Mouse (Mus musculus) Muller cell, postnatal 12 days (primary cell): ENCODE measurements around the gene Coro1a.
A peak's percentile ranks its signal among the peaks of the same experiment; 100 is the strongest.
"Not testable (repeated sequence)": the region's sequence is repeated elsewhere in the genome, so short reads cannot be mapped to it uniquely, and the experiment has no call there.

Experiments
- DNase-seq: peaks from one replicate; pipeline ENCODE4 v3.0.0-alpha.2; 2015; ENCODE audit errors: inconsistent ontology term

Gene Coro1a

DNA sequence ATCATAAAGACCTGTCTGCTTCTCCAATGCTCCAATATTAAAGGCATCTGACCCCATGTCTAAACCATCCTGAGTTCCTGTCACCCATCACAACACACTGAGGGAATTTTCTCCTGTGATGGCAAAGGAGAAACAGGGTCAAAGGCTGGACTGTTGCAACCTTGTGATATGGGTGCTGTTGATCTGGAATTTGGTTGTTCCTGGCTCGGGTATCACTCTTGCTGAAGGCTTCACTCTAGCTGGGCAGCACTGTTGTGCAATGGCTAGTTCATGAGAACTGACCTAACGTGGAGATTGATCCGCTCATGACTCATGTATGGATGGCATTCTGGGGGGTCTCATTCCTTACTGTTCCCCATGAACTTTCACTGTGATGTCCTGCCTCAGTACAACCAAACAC lies 18.6 kb downstream of the Coro1a start:
- DNase-seq: no peak

GRCm38 (mm10) chr7:126688156-126688555 lies 19.4 kb downstream of the Coro1a start:
- DNase-seq: not testable (repeated sequence)

DNA sequence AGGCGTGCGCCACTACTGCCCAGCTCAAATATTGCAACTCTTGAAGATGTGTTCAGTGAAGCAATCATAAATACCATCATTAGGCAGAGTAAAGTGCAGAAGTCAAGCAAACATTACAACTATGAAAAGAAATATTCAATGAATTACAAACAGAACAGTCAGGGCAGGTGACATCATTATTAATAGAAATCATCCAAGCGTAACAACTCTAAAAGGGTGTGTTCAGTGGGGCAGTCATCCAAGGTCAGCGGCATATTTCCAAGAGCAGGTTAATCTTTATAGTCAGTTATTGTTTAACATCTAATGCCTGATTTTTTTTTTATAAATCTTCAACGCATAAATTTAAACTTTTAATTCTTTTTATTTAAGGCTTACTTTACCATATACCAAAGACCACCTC lies 26.4 kb downstream of the Coro1a start:
- DNase-seq: no peak

DNA sequence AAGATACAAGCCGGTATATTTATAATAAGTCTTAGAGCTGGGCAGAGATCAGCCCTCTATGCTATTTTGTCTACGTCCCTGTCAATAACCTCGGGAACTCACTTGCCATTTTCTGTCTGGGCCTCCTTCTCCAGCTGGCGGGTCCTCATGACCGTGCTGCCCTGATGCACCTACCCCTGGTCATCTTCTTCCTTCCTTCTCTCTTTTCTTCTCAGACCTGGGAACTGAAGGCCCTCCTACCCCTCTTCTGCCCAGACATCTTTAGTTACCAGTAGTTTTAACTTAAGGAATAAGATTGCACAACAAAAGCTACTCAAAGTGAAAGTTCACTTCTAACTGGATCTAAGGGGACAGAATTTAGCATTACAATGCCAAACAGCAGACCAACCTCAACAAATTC lies 27.9 kb downstream of the Coro1a start:
- DNase-seq: no peak

DNA sequence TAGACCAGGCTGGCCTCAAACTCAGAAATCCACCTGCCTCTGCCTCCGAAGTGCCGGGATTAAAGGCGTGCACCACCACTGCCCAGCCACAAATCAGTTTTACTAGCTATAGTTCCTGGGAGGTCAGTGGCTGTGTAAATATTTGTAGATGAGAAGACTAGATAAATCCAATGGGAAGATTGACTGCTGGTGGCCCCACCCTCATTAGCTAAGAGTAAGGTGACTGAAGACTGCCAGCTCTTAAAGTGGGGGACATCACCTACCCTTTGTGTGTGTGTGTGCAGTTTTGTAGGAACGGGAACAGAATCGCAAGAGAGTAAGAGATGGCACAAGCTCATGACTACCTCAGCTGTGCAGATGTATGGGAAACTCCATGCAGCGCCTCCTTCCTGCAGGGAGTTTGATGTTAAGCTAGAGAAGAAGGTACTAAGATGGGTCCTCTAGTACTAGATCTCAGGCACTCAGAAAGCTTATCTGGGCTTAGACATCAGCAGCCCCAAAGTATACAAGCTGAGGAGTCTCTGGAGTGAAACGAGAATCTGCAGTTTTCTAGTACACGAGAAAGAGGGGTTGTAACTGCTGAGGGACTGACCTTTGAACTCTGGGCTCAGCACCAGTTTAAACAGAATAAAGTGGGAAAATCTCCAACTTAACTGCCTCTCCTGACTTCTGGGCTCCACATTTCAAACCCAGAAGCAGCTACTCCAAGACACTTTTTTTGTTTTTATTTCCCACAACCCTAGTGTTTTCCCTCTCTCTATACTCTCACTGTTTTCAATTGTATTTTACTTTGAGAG lies 28.8 kb downstream of the Coro1a start:
- no peak for DNase-seq

DNA sequence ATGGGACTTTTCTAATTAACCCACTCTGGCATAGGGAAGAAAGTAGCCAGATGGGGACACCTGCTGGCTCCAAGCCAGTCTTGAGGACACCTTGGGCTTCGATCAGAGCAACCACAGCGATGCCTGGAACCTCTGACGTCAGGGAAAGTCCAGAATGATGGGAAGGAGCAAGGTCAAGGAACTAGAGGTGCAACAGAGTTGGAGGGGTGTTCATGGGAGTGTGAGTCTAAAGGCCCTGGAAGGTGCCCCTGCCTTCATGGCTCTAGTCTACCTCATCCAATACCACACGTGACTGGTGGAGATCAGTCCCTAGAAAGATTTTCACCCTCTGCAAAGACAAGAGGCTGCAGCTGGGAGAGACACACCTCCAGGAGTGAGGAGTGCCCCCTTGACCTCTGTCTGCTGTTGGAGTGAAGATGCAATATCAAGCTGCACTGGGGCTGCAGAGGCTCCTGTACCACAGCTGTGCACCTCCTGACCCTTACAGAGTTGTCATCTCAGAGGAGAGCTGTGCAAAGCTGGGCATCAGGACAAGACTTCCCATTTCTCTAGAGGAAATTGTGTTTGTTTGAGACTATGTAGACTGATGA lies 30.9 kb downstream of the Coro1a start:
- no peak for DNase-seq

GRCm38 (mm10) chr7:126676207-126676606 lies 31.4 kb downstream of the Coro1a start, which contains the start of gene Sult1a1:
Gene Sult1a1, minus strand, starts transcription at chr7:126676432.
- peak; percentile 32 for DNase-seq

DNA sequence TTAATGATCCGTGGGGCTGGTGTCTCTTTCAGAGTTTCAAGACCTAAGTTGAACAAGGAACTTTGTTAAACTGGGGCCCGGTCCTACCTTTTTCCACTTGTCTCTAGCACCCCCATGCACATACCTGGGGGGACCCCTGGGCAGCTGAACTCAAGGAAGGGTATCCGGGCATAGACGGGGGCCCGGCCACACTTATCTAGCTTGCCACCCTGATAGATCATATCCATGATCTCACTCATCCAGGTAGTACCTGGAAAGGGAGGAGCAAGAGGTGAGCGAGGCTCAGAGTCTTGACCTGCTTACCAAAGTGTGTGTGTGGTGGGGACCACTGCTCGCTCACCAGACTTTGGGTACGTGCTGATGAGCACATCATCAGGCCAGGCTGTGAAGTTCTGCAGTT lies 32.5 kb downstream of the Coro1a start:
- no peak for DNase-seq

GRCm38 (mm10) chr7:126672111-126672510 lies 35.5 kb downstream of the Coro1a start:
- no peak for DNase-seq

- no peak for DNase-seq
Observed at GRCm38 (mm10) chr7:126670152-126670551, 37.4 kb downstream of the Coro1a start.

GRCm38 (mm10) chr7:126668452-126668851 lies 39.1 kb downstream of the Coro1a start:
- DNase-seq: no peak

DNA sequence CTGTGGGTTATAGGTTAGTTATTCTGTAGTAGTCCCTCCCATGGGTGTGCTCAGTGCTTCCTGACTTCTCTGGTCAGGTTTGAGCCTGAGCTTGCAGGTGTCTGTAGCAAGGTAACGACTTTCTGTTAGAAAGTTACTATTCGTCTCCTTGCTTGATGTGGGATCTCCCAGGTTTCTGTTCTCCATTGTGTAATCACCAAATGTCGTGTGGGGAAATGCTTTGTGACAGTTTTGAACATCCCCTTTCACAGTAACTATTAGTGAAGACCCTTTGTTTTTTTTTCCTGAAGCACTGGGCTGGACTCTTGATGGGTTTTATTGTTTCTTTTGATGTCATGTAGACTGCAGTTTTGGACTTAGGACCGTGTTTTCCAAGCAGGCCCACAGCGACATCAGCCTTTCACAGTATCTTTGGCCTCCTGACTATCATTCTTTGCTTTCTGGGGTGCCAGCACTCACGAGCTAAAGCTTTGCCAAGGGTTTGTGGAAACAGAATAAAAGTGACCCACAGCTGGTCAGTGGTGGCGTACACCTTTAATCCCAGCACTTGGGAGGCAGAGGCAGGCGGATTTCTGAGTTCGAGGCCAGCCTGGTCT lies 40.0 kb downstream of the Coro1a start:
- DNase-seq: no peak

DNA sequence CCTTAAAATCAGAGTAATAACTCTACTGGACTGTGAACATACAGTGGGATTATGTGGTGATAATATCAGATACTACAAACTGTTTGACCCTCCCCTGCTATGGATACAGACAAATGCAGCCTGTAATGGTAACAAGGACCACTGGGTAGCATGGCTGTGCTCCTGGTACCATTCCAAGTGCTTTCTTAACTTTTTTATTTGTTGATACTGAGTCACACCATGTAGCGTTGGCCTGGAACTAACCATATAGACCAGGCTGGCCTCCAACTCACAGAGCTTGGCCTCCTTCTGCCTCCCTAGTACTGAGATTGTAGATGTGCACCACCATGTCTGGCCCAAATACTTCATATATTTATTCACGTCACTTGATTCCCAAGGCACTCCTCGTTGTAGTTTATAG lies 42.3 kb downstream of the Coro1a start:
- DNase-seq: no peak

DNA sequence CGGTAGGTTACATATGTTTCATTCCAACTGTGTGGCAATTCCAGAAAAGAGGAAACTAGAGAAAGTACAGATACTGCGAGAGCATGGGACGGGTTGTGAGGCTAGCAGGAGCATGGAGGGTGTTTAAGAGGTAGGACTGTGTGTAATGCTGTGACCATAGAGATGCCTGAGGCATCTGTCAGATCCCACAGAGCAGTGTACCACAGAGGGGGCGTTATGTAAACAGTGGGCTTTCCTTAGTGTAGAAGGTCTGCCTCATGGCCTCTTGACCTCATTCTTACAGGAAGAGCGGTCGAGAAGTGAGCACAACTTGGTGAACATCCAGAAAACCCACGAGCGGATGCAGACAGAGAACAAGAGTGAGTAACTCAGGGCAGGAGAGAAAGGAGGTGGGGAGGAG lies 43.9 kb downstream of the Coro1a start:
- DNase-seq: peak; percentile 8

DNA sequence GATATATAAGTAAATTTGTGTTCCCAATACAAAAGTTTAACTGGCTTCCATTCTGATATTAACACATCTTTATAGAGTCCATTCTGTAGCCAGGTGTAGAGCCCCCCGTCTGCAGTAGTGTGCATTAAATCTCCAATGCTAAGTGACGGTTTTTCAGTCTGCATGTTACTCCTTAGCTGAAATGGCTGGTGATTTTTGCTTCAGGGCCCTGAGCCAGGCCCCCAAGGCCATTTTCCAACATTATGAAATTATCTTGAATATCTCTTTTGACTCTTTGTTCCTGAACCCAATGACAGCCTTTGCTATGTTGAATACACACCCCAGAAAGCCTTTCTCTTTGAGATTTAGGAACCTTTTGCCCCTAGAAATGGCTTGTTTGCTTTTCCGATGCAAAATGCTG lies 47.8 kb downstream of the Coro1a start:
- no peak for DNase-seq

DNA sequence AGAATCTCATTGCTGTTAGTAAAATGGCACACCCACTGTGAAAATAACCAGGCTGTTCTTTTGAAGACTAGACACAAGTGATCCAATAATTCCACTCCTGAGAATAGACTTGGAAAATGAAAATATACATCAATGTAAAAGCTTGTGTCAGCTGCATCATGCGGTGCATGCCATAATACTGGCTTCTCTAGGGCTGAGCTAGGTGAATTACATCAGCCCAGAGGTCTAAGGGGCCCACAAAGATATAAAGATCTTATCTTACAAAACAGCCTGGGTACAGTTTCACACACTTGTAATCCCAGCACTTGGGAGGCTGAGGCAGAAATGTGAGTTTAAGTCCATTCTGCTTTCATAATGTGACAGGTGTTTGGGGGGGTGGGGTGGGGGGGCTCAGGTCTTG lies 50.1 kb downstream of the Coro1a start:
- no peak for DNase-seq

GRCm38 (mm10) chr7:126655695-126656094 lies 51.9 kb downstream of the Coro1a start:
- no peak for DNase-seq

- no peak for DNase-seq
Observed at GRCm38 (mm10) chr7:126653991-126654390, 53.6 kb downstream of the Coro1a start.

DNA sequence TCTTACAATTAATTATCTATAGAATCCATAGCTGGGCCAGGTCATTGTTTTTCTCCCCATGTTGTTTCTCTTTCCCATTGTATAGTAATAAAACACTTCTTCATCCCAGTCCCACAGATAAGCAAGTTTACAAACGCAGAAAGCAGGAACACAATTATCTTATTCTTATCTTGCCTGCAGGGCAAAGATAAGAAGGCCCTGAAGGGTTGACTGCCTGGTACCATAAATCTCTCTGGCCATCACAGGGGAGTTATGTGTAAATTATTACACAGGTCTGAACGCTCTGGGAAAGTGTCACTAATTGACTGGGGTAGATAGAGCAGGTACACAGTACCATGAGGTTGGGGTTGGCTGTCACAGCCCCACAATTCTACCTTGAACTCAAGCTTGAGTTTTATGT lies 56.7 kb downstream of the Coro1a start:
- no peak for DNase-seq
